Mouse (Mus musculus): ENCODE measurements around the gene Synpo2l. TPM values are rescaled to one million over a fixed set of nuclear protein-coding genes. Genes with fewer than 3 reads are reported as not detected.

Synpo2l gene
- polyA plus RNA-seq, 1 experiment from 2014 or later: 181 TPM

DNA sequence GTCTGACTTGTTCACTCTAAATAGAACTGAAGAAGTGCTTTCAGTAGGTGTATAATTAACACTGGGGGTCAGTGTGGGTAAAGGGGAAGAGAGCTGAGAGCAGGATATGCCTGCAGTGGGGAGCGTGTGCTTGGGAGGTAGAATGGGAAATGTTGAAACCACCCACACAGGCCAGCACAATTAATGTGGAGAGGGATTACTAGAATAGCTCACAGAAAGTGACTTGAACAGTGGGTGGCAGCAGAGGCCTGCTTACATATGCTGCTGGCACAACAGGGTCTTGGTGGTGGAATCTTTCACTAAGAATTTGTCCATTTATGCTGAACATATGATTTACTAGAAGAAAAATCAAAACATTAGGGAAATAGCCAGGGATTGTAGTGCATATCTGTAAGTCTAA is 28.8 kb upstream of the Synpo2l start:
- Histone ChIP-seq H3K4me3 (peak overlapping the region; percentile 96), H3K27me3 (replicated peaks) (no peaks in the 10 kb centered on the region), H3K27ac (ENCODE audit: poor library complexity, severe bottlenecking) (no peak overlapping the region), H3K4me2 (peak overlapping the region; percentile 88), H3K36me3 (peaks cover 46% of the 10 kb centered on the region), H3K4me1 (replicated peaks) (peaks cover 68% of the 10 kb centered on the region), H3K9me3 (replicated peaks) (no peaks in the 10 kb centered on the region), H3K9ac (peak overlapping the region; percentile 97)
- WGBS: 13% methylated on average over 1 of the region's 1 CpGs
- ATAC-seq (ENCODE audit: insufficient number of reproducible peaks, low FRiP score): no peak

GRCm38 (mm10) chr14:20695761-20696520 is 27.8 kb upstream of the Synpo2l start:
- H3K36me3 ChIP-seq: peaks cover 56% of the 10 kb centered on the region
- H3K4me1 ChIP-seq (replicated peaks): peaks cover 59% of the 10 kb centered on the region
- no peaks in the 10 kb centered on the region for H3K9me3 ChIP-seq (replicated peaks)
- no peak for ATAC-seq (ENCODE audit: insufficient number of reproducible peaks, low FRiP score)
- peak overlapping the region; percentile 99 for H3K27ac ChIP-seq (ENCODE audit: poor library complexity, severe bottlenecking)
- peak overlapping the region; percentile 97 for H3K9ac ChIP-seq
- no peaks in the 10 kb centered on the region for H3K27me3 ChIP-seq (replicated peaks)
- WGBS: 13% methylated on average over 27 of the region's 27 CpGs
- peak overlapping the region; percentile 96 for H3K4me3 ChIP-seq
- H3K4me2 ChIP-seq: peak overlapping the region; percentile 88

DNA sequence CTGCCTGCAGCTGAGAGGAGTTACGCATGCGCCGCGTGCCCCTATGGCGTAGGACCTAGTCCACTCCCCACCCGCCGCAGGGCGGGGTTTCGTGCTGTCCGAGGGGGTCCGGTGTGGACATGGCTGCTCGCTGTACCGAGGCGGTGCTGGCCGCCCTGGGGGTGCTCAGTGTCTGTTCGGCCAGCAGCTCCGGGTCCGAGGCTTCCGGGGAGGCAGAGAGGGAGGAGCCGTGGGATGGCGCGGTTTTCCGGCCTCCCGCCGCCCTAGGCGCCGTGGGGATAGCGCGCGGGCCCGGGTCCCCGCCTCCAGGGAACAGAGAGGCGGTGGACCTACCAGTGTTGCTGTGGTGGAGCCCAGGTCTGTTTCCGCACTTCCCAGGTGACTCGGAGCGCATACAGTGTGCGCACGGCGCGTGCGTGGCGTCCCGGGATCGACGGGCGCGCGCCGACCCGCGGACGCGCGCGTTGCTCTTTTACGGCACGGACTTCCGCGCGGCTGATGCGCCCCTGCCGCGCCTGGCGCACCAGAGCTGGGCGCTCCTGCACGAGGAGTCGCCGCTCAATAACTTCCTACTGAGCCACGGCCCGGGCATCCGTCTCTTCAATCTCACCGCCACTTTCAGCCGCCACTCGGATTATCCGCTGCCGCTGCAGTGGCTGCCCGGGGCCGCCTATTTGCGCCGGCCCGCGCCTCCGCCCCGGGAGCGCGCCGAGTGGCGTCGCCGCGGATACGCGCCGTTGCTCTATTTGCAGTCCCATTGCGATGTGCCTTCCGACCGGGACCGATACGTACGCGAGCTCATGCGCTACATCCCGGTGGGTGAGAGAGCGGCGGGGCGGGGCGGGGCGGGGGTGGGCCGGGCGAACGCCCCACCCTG is 27.0 kb upstream of the Synpo2l start, which contains the start of gene Fut11:
TSS of gene Fut11 (plus strand) at position 85 of the 877 bp plus-strand sequence.
- peak within 1 kb of the TSS; percentile 97 for H3K9ac ChIP-seq
- no peaks in the 10 kb centered on the region for H3K27me3 ChIP-seq (replicated peaks)
- peak; percentile 89 for ATAC-seq (ENCODE audit: insufficient number of reproducible peaks, low FRiP score)
- peak within 1 kb of the TSS; percentile 88 for H3K4me2 ChIP-seq
- H3K36me3 ChIP-seq: peaks cover 64% of the 10 kb centered on the region
- WGBS: under 1% methylated on average over 110 of the region's 111 CpGs
- H3K9me3 ChIP-seq (replicated peaks): no peaks in the 10 kb centered on the region
- peak within 1 kb of the TSS; percentile 99 for H3K27ac ChIP-seq (ENCODE audit: poor library complexity, severe bottlenecking)
- H3K4me1 ChIP-seq (replicated peaks): peaks cover 53% of the 10 kb centered on the region
- peak within 1 kb of the TSS; percentile 96 for H3K4me3 ChIP-seq

GRCm38 (mm10) chr14:20694185-20694883 is 26.2 kb upstream of the Synpo2l start:
- H3K4me3 ChIP-seq: peak overlapping the region; percentile 96
- peak; percentile 16 for ATAC-seq (ENCODE audit: insufficient number of reproducible peaks, low FRiP score)
- H3K27me3 ChIP-seq (replicated peaks): no peaks in the 10 kb centered on the region
- 43% methylated on average over 13 of the region's 13 CpGs for WGBS
- no peaks in the 10 kb centered on the region for H3K9me3 ChIP-seq (replicated peaks)
- H3K4me2 ChIP-seq: peak overlapping the region; percentile 88
- peak overlapping the region; percentile 99 for H3K27ac ChIP-seq (ENCODE audit: poor library complexity, severe bottlenecking)
- peaks cover 72% of the 10 kb centered on the region for H3K36me3 ChIP-seq
- peaks cover 50% of the 10 kb centered on the region for H3K4me1 ChIP-seq (replicated peaks)
- peak overlapping the region; percentile 97 for H3K9ac ChIP-seq

DNA sequence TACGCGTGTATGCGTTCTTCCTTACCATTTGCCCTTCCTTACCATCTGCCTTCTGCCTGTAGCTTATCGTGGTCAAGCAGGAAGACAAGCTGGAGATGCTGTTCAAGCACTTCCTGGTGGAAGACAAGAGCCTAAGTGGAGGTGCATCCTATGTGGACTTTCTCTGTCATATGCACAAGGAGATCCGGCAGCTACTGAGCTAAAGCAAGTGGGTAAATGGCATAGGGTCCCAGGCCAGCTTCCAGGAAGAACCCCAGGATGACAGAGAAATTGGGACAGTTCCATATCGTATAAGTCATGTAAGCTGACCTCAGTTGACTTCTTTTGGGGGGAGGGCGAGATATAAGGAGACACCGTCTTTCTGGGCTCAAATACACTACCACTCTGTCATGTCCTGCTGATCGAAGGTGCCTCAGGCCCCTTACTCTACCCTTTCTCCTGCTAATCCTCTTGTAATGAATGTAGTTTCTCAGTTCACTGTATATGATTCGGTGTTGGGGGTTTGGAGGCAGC is 25.5 kb upstream of the Synpo2l start:
- Histone ChIP-seq H3K27me3 (replicated peaks) (no peaks in the 10 kb centered on the region), H3K27ac (ENCODE audit: poor library complexity, severe bottlenecking) (peak overlapping the region; percentile 10; the same call in 1 of the 2 replicates), H3K4me1 (replicated peaks) (peaks cover 44% of the 10 kb centered on the region), H3K36me3 (peaks cover 73% of the 10 kb centered on the region), H3K9ac (0 out of 2 replicates have a peak overlapping the region, but pooled peaks have one; percentile 14), H3K4me3 (peak overlapping the region; percentile 96; the same call in 1 of the 2 replicates), H3K9me3 (replicated peaks) (no peaks in the 10 kb centered on the region), H3K4me2 (no peak overlapping the region)
- ATAC-seq (ENCODE audit: insufficient number of reproducible peaks, low FRiP score): no peak
- WGBS: 86% methylated on average over 10 of the region's 10 CpGs

- H3K27me3 ChIP-seq (replicated peaks): no peaks in the 10 kb centered on the region
- H3K36me3 ChIP-seq: peaks cover 81% of the 10 kb centered on the region
- H3K4me3 ChIP-seq: no peak overlapping the region
- WGBS: 88% methylated on average over 6 of the region's 6 CpGs
- H3K27ac ChIP-seq (ENCODE audit: poor library complexity, severe bottlenecking): no peak overlapping the region
- H3K9ac ChIP-seq: no peak overlapping the region
- no peak for ATAC-seq (ENCODE audit: insufficient number of reproducible peaks, low FRiP score)
- no peaks in the 10 kb centered on the region for H3K9me3 ChIP-seq (replicated peaks)
- peaks cover 26% of the 10 kb centered on the region for H3K4me1 ChIP-seq (replicated peaks)
- no peak overlapping the region for H3K4me2 ChIP-seq
These were observed 23.6 kb upstream of the Synpo2l start for GRCm38 (mm10) chr14:20691772-20692171.

DNA sequence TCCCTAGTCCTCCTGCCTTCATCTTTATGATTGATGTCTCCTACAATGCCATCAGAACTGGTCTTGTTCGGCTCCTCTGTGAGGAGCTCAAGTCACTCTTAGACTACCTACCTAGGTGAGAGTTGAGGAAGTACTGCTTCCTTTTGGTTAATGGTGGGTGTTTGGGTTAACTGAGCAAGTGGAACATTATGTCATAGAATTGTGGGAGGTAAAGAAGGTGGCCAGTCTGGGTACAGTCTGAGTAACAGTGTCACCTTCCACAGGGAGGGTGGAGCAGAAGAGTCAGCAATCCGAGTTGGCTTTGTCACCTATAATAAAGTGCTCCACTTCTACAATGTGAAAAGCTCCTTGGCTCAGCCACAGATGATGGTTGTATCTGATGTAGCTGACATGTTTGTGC is 20.9 kb upstream of the Synpo2l start:
- WGBS: 88% methylated on average over 2 of the region's 2 CpGs
- H3K4me3 ChIP-seq: no peak overlapping the region

GRCm38 (mm10) chr14:20686576-20686975 is 18.4 kb upstream of the Synpo2l start:
- no peak overlapping the region for H3K4me2 ChIP-seq
- peaks cover 10% of the 10 kb centered on the region for H3K4me1 ChIP-seq (replicated peaks)
- H3K9me3 ChIP-seq (replicated peaks): no peaks in the 10 kb centered on the region
- H3K36me3 ChIP-seq: peaks cover 98% of the 10 kb centered on the region
- 94% methylated on average over 3 of the region's 3 CpGs for WGBS
- no peak for ATAC-seq (ENCODE audit: insufficient number of reproducible peaks, low FRiP score)
- no peaks in the 10 kb centered on the region for H3K27me3 ChIP-seq (replicated peaks)
- no peak overlapping the region for H3K4me3 ChIP-seq
- no peak overlapping the region for H3K9ac ChIP-seq
- H3K27ac ChIP-seq (ENCODE audit: poor library complexity, severe bottlenecking): no peak overlapping the region

More for the DNA sequence above, 20.9 kb upstream of the Synpo2l start:
- Histone ChIP-seq H3K36me3 (peaks cover 99% of the 10 kb centered on the region), H3K4me1 (replicated peaks) (peaks cover 8% of the 10 kb centered on the region), H3K9me3 (replicated peaks) (no peaks in the 10 kb centered on the region), H3K4me2 (no peak overlapping the region), H3K27ac (ENCODE audit: poor library complexity, severe bottlenecking) (no peak overlapping the region), H3K27me3 (replicated peaks) (no peaks in the 10 kb centered on the region), H3K9ac (no peak overlapping the region)
- ATAC-seq (ENCODE audit: insufficient number of reproducible peaks, low FRiP score): no peak

DNA sequence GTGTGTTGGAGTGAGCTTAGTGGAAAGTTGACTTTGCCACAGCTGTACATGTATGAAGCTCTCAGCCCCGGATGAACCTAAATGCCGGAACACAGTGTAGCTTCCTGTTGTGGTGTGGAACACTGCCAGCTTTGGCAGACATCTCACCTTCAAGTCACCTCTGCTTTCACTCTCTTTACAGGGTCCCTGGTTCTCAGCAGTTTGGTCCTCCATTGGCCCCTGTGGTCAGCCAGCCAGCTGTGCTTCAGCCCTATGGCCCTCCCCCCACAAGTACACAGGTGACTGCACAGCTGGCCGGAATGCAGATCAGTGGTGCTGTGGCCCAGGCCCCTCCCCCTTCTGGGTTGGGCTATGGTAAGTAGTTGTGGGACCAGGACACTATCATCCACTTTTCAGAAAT is 14.3 kb upstream of the Synpo2l start:
- peak; percentile 63; the same call in 1 of the 2 replicates for ATAC-seq (ENCODE audit: insufficient number of reproducible peaks, low FRiP score)
- Histone ChIP-seq H3K9me3 (replicated peaks) (no peaks in the 10 kb centered on the region), H3K9ac (no peak overlapping the region), H3K36me3 (peaks cover 97% of the 10 kb centered on the region), H3K4me2 (no peak overlapping the region), H3K27ac (ENCODE audit: poor library complexity, severe bottlenecking) (no peak overlapping the region; the same call in 1 of the 2 replicates), H3K27me3 (replicated peaks) (no peaks in the 10 kb centered on the region), H3K4me1 (replicated peaks) (peaks cover 10% of the 10 kb centered on the region), H3K4me3 (no peak overlapping the region)
- 62% methylated on average over 3 of the region's 3 CpGs for WGBS

DNA sequence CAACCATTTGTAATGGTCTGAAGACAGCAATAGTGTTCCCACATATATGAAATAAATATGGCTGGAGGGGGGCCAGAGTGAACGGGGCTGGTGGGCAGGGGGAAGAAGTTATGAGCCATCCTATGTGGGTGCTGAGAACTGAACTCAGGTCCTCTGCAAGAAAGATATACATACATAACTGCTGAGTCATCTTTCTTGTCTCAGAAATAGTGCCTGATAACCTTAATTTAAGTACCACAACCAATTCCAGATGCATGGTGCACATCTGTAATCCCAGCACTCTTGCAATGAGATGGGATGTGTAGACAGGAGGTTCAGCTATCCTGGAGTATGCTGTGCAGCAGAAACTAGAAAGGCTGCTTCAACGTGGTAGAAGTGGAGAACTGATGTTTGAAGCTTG is 13.6 kb upstream of the Synpo2l start:
- Histone ChIP-seq H3K4me3 (no peak overlapping the region), H3K9me3 (replicated peaks) (no peaks in the 10 kb centered on the region), H3K36me3 (peaks cover 96% of the 10 kb centered on the region), H3K27me3 (replicated peaks) (no peaks in the 10 kb centered on the region), H3K4me1 (replicated peaks) (peaks cover 10% of the 10 kb centered on the region), H3K9ac (no peak overlapping the region), H3K4me2 (no peak overlapping the region), H3K27ac (ENCODE audit: poor library complexity, severe bottlenecking) (no peak overlapping the region)
- ATAC-seq (ENCODE audit: insufficient number of reproducible peaks, low FRiP score): no peak
- WGBS: 90% methylated on average over 2 of the region's 2 CpGs

All from heart, embryonic 12.5 days (tissue).